Mouse (Mus musculus): Measurements from ENCODE around the gene Aldh4a1.

The Aldh4a1 gene

DNA sequence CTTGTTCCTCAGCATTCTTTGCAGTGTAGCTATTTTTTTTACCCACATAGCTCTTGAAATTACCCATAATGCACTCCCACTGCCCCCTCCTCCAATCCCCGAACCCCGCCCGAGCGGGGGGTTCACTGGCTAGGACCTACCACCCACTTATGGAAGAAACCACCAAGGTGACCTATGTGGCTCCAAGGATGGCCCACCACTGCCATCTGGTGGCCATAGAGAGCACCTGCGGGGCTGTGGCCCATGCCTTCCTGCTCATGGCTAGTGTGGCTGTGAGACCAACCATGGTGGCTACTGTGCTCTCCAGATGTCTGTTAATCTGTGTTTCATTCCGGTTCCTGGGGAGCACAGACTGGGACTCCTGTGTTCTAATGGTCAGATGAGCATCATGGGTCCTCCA lies 47.2 kb downstream of the Aldh4a1 start:
- DNase-seq (ENCODE audit: low read depth, low spot score), result peak; percentile 76

DNA sequence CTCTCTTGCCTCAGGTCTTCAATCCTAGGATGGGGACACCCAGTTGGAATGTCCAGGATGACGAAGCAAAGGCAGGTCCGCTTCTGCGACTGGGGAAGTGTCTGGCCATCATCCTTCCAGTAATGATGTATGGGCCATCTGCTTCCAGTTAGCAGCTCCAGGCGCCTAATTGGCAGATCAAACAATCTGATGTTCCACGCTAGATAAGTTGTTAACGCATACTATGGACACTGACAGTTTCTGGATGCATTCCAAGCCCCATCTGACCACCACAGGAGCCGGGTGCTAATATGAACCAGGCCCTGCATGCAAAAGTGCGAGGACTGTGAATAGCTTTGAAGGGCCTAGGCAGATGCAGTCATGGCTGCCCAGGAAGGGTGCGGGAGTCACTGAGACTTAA lies 53.0 kb downstream of the Aldh4a1 start:
- no peak for DNase-seq (ENCODE audit: low read depth, low spot score)

DNA sequence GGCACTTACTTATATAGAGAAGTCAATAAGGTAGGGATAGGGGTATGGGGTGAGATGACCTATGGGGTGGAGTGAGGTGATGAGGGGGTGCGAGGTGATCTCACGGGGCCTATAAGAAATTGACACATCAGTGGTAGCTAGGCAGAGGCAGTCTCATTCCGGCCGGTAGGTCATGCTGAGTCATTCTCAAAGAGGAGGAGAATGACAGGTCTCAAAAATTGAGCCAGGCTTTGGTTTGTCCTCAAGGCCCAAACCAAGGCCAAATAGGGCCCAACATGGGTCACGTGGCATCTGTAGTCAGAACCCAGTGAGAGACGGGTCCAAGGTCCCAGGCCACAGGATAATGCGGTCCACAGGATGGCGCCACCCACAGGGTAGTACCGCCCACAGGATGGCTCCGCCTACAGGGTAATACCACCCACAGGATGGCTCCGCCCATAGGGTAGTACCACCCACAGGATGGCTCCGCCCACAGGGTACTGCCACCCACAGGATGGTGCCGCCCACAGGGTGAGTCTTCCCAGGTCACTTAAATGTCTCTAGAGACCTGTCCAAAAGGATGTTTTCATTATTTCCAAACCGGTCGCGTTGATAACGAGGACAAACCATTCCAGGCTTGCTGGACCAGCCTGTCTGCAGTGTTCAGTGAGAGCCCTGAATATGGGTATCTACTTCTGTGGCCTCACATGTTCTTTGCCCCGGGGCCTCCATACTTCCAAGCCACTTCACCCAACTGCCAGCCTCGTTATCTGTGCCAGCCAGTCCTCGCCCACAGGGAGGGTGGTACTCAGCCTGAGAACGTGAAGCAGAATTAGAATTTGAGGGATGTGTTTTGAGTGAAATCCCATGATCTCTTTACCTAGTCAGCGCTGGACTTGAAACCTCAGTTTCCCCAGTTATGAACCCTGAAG lies 61.3 kb downstream of the Aldh4a1 start:
- DNase-seq (ENCODE audit: low read depth, low spot score), result peak; percentile 76

DNA sequence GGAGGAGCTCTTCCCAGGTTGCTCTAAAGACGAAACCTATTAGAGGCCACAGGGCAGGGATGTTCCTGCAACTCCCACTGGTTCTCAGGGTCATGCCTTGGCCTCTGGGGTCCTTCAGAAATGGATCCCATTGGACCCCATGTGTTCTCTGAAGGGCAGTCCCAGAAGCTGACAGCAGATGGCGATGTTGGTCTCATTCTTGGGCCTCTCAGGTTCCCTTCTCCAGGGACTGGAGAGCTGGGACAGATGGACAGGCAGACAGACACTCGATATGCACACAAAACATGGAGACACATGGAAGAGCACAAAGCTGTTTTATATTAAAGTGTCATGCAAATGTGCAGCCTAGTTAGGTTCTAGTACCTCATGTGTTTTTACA lies 62.0 kb downstream of the Aldh4a1 start:
- peak; percentile 78 for DNase-seq (ENCODE audit: low read depth, low spot score)

DNA sequence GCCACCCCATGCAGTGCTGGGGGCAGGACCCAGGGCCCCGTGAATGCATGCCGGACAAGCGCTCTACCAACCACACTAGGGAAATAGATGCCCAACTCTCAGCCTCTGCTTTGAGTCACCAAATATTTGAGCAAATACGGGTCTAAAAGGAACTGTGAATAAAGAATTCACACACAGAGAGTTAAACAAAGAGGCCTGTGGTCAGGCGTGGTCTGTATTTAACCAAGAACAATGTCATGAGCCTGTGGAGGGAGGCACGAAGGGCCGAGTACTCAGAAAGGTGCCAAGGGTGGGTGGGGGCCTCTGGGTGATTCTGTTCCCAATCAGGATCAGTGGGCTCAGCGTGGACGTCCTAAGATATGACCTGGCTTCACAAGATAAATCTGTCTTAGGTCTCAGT lies 65.4 kb downstream of the Aldh4a1 start:
- DNase-seq (ENCODE audit: low read depth, low spot score), result no peak

DNA sequence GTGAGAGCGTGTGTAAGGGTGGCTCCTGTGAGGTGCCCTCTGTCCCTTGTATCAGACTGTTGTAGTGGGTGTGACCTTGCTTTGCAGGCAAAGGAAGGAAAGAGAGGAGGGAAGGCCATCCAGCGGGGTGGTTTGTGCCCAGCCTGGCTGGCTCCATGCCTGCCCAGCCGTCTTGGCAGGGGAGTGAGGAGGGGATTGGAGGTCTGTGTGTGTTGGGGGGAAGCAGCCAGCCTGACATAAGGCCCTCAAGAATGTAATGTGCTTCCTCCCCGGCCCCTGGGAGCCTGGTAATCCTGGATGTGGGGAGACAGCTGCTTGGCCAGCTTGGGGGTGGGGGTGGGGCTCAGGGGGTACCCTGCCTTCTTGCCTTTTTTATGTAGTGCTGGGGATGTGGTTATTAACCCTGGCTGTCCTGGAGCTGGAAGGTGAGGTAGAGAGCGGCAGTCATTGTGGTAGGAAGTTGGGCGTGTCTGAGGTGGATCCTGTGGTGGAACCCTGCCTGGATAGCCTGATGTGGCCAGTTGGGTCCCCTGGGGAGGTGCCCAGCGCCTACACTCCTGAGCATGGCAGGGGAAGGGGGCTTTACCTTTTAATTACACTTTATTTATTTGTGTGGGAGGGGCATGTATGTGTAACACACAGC lies 67.1 kb downstream of the Aldh4a1 start:
- no peak for DNase-seq (ENCODE audit: low read depth, low spot score)

DNA sequence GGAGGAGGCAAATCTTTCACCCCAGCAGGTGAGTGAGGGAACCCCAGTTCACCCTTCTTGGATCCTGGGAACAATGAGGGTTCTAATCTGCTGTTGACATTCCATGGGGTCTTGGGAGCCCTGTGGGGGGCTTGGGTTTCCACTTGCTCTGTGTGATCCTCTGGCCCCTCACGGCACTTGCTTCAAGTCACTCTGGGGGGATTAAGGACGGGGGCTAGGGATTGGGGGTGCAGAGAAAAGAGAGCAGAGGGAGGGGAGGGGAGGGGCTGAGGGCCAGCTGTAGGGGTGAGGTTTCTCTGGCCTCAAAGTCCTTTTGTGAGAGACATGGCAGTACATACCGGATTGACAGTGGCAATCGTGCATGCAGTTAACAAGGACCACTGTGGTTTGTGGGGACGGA lies 70.6 kb downstream of the Aldh4a1 start:
- no peak for DNase-seq (ENCODE audit: low read depth, low spot score)

DNA sequence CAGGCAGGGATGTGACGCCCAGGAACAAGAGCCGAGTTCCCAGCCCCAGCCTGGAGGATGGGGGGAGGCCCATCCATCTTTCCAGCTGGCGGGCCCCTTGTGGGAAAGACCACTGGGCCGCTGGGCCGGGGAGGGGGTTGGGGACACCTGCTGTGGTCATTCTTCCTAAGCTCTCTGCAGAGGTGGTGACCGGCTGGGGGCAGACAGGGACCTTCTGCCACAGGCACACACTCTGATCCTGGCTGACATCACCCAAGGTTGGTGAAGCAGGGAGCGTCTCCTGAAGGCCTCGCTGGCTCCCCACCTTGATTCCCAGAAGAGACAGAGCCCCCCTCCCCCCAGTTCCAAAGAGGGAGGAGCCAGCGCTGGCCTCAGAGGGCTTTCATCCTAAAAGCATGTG lies 75.1 kb downstream of the Aldh4a1 start:
- no peak for DNase-seq (ENCODE audit: low read depth, low spot score)

DNA sequence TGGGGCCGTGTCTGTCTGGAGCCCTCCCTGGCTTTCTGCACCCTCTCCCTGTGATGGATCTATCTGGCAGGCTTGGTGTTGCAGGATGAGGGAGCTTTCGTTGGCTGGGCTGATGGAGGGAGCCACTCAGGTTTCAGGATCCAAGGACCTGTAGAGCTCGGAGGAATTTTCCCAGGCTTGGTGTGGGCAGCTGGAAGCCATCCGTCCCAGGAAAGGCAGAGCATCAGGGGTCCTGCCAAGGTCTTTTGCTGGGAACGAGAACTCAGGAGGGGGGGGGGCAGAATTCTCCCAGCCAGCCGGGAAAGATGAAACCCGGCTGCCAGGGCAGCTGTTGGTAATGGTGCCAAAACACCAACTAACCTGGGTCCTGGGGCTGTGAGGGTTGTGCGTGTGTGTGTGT lies 75.9 kb downstream of the Aldh4a1 start:
- DNase-seq (ENCODE audit: low read depth, low spot score), result no peak
